Mouse (Mus musculus) left cerebral cortex, adult 11 months (tissue): Measurements from ENCODE around the gene Lmo2.
A peak's percentile ranks its signal among the peaks of the same experiment; 100 is the strongest.

Experiments
- DNase-seq: peaks from one replicate; pipeline ENCODE4 v3.0.0; 2022; ENCODE audit warnings: low spot score

Gene Lmo2

DNA sequence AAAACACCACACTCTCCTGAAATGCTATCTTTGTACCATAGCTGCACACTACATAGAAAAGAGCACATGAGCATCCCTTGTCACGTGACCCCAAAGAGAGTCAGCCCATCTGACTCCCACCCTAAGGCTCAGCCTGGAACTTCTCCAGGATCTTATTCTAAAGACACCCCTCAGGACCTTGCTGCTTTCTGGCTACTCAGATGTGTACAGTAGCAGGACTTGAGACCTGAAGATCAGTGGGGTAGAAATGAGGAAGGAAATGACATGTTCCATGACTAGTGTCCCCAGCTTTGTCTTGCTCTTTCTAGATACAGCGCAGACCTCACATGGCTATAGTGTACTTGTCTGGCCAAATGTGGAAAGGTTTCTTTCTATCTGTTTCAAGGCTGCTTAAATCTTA is 12.9 kb upstream of the Lmo2 start:
- no peak for DNase-seq

DNA sequence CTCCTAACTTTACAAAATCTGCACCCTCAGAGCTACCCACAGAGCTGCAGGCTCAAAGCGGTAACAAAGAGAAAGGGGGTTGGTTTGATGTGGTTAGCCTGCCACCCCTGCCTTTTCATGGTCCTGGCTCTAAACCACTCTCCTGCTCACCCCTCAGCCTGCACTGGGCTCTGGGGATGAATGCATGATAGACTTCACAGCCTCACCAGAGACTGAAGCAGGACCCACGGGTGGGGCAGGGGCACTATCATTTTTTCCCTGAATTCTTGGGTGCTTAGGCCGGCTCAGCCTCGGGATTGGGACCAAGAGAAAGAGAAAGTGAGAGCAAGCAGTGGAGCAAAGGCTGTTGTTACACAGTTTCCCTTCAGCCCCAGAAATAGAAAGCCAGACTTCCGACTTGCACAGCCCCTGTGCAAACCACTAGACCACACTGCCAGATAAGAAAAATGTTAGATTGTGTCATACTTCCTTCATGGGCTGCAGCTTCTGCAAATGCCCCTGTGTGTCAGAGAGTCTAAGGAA is 12.2 kb upstream of the Lmo2 start:
- DNase-seq, result no peak

DNA sequence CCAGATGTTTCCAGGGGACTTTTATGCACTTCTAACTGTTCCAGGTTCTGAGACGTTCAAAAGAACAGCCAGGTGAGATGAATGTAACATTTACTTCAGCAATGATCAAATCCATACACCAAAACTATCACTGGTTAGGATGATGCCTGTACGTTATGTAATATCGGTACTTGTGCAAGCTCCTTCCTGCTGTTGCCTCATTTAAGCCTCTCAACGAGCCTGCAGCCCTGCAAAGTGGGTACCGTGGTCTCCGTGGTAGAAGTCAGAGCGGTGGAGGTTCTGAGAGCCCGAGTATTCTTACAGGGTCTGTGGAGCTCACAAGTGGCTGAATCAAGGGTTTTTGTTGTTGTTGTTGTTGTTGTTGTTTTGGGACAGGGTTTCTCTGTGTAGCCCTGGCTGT is 10.9 kb upstream of the Lmo2 start:
- no peak for DNase-seq

DNA sequence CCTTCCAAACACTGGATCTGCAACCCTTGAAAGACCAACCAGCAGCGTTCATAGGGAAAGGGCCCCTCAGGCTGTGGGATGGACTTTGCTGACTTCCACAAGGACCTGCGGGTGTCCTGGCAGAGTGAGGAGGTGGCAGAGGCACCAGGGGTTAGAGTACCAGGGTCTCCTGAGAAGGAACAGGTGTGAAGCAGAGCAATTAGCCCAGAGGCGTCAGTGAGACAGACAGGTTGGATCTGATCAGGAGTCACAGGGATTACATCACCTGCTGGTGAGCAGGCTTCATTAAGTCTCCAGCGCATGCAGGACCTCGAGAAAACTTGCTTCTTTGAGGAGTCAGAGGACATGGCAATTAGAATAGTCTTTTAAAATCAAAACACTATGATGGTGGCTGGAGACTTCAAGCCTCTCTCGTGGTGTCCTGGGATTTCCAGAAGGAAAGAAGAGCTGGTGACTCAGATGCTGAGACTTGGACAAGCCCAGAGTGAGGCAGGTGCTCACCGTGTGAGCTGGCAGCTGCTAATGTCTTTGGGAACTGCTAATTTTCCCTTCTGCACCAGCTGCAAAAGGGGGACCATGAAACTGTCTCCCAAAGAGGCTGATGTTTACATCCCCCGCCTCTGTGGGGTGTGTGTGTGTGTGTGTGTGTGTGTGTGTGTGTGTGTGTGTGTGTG is 9.7 kb upstream of the Lmo2 start:
- DNase-seq, result no peak

DNA sequence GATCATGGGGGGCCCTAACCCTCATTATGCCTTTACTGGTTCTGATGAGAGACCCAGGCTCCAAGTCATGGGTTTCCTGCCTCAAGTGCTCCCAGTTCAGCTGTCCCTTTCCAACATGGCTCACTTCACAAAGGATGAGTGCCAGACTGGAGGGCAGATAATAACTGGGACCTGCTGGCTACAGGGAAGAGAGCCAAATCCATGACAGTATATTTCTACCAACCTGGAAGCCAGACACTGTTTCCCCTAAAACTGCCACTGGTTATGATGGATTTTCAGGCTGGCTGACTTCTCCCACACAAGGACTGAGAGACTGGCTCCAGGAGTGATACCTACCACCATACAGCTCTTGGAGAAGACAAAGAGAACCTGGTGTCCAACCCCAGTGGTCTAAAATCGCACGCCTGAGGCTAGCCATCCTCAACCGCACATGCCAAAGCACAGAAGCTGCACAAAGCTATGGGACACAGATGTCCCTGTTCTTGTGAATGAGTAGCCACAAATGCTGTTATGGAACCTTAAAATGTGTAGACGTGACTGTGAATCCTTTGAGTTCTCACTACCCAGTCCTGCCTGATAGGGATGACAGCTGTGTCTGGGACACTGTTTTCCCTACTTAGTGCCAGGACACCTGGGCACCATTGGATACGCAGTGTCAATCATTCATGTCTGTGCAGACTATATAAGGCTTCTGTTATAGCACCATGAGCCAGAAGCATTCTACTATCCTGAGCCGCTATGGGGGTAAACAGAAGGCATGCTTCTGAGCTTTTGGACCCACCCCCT is 4.5 kb upstream of the Lmo2 start:
- no peak for DNase-seq

DNA sequence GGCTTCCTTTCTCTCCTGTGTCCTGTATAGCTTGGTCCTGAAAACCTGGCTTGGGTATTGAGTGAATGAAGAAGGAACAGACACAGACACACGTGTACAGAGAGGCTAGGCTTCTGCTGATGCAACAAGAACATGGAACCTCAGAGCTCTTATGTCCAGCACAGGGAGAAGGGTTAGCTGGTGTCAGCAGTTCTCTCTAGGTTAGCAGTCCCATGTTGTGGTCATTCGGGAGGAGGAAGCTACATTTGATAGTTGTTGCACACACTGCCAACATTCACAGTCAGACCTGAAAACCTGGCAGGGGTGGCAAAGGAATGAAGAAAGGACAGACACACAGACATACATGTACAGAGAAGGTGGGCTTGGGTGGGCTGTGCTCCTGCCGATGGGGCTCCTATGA is 2.1 kb upstream of the Lmo2 start:
- no peak for DNase-seq

DNA sequence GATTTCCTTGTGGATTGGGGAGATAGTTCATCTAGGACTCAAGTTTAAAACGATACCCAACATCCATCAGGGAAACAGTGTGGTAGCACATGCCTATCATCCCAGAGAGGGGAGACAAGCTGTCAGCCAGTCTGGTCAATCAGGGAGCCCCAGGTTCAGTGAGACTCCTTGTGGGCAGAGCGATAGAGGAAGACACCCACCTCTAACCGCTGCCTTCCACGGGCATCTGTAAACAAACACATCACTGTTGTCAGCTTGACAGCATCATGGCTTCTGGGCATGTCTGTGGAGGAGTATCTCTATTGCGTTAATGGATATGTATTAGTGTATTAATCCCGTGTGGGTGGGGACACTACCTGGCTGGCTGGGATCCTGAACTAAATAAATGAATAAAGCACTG is 919 bp upstream of the Lmo2 start:
- DNase-seq, result no peak

DNA sequence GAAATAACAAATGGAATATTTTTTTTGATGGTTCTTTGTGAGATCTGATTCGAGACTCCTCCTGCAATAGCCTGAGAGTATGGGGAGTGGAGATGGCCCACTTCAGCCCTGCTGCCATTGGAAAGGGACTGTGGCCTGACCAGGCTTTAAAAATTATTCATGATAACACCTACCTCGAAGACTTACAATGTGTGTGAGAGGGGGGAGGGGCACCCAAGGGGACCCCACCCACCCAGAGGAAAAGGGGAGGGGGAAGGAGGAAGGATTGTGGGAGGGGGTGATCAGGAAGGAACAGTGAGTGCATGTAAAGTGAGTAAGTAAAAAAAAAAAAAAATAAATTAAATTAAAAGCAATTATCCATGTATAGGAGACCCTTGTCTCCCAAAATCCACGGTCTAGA is 848 bp downstream of the Lmo2 start:
- no peak for DNase-seq

DNA sequence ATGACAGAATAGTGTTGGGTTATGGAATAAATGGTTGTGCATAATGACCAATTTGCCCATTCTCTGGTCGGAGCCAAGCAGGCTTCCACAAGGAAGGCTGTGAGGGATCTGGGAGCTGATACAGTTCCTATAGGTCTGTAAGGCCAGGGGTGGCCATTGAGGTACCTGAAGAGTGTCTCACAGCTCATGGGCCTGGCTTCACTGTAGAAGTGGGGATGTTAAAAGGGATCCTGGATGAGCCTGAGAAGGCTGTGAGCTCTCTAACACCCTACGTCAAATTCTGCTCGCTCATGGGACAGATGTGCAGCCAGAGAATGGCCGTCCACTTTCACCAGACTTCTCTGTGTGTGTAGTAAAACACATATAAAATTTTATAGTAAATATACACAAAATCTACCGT is 1.3 kb downstream of the Lmo2 start:
- no peak for DNase-seq

DNA sequence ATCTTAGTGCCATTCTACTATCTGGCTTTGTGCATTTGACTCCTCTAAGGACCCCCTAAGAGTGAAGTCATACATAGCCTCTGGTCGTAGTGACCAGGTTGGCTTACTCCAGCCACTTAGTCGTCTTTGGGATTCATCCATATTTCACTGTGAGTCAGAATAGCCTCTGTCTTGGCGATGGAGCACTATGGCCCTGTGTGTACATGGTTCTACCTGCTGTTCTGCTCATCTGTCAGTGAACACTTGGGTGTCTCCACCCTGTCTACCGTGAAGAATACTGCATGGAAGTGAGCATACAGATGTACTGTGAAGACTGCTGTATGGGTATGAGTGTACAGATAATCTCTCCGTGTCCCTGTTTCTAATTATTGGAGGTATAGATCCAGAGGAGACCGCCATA is 1.8 kb downstream of the Lmo2 start:
- DNase-seq, result no peak

DNA sequence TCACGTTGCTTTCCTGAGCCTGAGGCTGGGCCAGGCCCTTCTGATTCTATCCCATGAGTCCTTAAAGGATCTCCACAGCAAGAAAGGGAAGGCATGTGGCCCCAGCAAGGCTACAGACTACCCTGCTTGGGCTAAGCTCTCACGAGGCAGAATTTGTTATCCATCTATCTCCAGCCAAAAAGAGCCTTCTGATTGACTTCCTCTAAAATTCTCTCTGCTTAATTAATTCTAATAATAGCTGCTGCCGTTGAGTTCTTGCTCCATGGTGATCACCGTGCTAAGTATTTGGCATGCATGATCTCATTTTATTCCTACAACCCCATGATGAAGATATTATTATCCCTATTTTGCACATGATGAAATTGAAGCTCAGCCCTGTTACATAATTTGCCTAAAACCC is 4.6 kb downstream of the Lmo2 start:
- no peak for DNase-seq

DNA sequence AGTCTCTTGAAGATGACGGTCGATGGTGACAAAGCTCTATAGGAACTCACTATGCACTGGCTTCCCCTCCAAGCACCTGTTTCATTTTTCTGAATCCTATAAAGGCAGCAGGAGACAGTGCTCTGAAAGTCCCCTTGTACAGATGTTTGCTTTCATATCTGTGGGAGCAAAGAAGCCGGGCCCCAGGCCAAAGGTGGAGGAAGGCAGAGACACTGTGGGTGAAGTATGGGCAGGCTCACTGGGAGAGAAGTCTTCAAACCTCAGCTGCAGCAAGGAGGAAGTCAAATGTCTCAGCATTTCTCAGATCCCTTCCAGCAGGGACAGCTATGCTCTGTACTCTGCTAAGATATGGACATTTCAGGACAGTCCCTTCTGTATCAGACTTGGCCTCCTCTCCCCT is 7.6 kb downstream of the Lmo2 start:
- no peak for DNase-seq

DNA sequence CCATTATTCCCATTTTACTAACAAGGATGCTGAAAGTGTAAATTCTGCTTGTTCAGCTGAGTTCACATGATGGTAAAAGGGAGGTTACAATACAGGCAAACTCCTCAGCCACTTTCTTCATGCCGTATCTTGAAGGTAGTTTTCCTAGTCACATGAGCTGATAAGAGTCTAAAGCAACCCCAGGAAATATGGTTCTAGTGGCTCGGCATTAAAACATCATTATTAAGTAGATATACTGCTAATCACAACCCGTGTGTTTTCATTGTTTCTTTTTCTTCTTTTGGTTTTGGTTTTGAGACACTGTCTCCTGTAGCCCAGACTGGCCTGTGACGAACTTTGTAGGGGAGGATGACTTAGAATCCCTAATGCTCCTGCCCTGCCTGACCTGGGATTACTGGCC is 10.4 kb downstream of the Lmo2 start:
- DNase-seq, result no peak

DNA sequence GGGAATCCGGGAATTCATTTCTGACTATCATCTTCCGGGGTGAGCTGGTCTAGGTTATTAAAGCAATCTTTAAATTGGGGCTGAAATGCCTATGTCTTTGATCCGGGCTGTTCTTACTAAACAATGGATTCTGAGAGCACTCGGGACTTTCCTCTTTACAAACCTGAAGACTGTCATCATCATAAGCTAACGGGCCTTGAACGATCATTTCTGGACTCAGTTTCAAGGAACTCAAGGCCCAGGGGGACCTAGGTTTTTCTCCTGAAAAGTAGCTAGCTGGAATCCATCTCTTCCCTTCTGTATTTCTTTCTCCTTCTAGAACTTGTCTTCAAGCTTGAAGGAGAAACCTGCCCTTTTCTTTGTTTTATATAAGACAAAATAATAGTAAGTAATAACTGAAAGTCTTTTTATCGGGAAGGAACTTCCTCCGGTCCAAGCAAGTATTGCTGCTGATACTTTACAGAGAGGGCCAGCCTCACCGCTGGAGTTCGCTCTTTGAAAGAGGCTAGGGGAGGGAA is 11.2 kb downstream of the Lmo2 start:
- DNase-seq, result no peak

DNA sequence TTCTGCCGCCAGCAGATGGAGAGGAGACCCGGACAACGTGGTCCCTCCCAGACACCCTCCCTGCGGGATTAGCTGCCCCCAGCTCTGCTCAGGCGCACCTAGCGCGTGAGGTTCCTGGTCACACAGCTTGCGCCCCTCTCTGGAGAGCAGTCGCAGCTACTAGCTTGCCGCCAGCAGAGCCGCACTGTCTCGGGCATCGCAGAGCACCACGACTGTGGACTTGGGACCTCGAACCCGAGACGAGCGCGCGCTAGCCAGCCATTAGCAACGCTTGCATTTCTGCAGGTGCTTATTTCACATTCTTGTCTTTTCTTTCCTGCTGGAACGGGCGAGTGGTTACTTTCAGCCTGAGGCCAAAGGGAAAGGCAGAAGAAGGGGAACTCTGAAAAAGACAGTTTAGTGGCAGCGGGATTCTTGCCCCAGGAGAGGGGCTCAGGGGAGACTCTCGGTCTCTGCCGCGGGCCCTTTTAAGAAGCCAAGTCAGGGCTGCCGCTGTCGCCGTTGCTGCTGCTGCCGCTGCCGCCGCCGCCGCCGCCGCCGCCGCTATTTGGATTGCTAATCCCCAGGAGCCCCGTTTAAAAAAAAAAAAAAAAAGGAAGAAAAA is 11.8 kb downstream of the Lmo2 start:
- peak; percentile 48 for DNase-seq

DNA sequence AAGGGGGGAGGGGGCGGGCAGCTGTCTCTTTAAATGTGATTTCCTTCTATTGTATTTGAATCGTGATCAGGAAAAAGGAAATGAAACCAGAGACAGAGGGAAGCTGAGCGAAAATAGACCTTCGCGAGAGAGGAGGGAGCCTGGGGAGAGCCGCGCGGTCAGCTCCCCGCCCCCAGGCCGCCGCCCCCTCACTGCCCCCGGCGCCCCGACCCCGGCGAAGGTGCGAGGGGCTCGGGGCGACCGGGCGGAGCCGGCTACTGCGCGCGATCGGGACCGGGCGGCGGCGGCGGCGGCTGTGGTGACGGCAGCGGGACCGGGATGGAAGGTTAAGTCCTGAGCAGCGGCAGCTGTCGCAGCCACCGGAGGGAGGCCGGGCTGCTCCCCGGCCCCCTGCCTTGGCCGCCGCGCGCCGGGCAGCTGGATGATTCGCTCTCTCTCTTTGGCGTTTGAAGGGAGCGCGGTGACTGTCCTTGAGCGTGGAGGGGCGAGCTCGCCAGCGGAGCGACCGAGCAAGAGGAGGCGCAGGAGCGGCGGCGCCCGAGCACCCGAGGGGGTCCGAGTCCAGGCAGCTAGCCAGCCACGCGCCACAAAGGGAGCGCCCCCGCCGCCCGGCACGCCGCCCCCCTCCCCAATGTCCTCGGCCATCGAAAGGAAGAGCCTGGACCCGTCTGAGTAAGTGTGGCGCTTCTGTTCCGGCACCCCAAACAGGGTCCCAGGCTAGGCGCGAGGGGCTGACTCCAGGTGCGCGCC is 12.4 kb downstream of the Lmo2 start:
- DNase-seq, result no peak

DNA sequence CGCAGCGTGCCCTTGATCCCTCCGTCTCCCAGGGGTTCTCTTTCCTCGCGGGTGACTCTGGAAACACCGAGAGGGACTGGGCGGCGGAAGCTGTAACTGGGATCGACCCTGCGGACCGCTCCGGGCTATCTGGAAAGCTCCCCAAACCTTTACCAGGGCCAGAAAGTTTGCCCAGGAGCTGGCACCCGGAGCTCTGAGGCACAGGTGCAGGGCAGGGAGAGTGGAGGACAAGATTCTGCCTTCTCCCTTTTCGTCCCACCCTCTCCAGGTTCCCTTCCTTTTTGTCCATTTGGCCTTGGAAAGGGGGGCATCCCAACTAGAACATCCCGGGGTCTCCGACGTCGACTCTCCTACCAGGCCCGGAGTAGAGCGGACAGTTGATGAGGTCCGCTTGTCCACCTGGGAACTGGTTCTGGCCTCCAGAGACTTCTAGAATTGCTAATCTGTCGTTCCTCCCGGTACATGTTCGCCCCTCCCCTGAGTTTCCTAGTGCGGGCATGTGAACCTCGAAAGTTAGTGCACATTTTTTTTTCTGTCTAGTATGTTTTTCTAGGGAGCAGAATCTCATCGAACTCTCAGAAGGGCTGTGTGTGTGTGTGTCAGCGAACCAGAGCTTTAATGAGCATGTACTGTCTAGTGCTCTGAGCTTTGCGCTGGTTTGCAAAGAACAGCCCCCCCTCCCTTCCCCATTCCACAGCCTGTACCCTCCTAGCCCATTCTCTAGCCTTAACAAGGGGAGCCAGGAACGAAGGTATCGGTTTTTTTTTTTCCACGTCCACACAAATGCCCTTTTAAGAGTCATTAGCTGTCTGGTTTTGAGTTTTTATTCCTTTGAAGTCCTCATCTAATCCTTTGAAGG is 13.2 kb downstream of the Lmo2 start:
- DNase-seq, result no peak

DNA sequence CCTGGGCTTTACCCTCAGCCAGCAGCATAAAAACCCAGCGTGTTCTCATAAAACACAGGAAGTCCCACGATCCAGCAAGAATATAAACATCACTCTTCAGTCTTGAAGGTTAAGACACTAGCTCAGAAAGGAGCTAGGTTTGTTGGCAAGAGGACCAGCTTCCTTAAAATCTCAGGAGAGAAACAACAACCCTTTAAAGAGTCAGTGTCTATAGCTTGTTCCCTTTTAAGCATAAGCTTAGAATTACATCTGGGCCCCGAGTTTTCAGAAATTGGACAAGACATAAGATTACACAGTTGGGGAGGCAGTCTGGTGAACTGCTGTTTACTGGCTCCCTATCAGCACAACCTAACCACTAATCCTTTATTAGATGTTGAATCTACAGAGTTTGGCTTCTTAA is 14.1 kb downstream of the Lmo2 start:
- DNase-seq, result no peak

DNA sequence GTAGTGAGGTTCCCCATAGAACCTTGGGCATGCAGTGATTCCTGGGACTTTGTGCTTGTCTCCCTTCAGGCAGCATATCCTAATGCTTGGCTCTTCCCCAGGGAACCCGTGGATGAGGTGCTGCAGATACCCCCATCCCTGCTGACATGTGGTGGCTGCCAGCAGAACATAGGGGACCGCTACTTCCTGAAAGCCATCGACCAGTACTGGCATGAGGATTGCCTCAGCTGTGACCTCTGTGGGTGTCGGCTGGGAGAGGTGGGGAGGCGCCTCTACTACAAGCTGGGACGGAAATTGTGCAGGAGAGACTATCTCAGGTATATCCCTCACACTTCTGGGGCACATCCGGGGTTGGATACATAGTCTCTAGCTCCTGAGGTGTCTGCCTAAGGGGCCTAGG is 18.1 kb downstream of the Lmo2 start:
- no peak for DNase-seq

DNA sequence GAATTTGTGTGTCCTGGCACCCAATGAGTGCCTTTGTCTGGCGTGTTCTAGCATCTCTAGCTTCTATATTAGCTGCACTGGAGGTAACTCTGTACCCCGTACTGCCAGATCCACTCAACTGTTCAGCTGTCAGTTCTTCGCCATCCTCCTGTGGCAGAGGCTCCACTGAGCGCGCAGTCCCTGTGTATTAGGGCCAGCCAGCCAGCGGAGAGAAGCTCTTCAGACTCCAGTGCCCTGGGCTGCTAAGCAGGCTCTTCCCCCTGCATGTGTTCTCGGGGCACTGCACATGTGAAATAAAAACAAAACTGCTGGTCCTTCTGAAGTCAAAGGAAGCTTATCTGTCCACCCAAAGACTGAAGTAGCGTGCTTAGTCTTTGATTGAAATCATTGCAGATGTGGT is 19.4 kb downstream of the Lmo2 start:
- DNase-seq, result no peak

DNA sequence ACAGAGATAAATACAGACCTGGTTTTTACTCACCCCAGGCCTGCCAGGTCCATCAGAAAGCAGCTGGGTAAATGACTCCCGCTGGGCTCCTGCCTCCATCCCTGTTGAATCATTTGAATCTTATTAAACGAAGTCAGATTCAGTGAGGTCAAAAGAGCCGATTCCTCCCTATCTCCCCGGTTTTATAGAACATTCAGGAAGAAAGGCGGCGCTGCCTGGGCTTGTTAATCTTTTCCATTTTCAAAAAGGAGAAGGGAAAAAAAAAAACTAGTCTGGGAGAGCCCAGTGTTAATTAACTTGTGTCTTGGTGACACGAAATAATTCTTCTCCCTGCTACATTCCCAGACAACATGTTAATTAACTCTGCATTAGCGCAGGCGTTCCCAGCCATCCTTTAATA is 19.9 kb downstream of the Lmo2 start:
- no peak for DNase-seq
